Mouse (Mus musculus) macrophage (primary cell): ENCODE results near the gene Frmd3. TPM values are rescaled to one million over a fixed set of nuclear protein-coding genes. Genes with fewer than 3 reads are reported as not detected.

Experiments
- H3K27ac ChIP-seq: fragments of 350-480 bp; formaldehyde crosslinking; 2 replicates; pipeline ENCODE4 v1.9.0; 2021
- H3K36me3 ChIP-seq: fragments of 350-480 bp; formaldehyde crosslinking; 2 replicates; pipeline ENCODE4 v1.9.0; 2021; ENCODE audit errors: inconsistent target
- H3K4me3 ChIP-seq: fragments of 350-480 bp; formaldehyde crosslinking; 2 replicates; pipeline ENCODE4 v1.9.0; 2021; ENCODE audit errors: inconsistent target
- H3K79me2 ChIP-seq: fragments of 350-480 bp; formaldehyde crosslinking; 2 replicates; pipeline ENCODE4 v1.9.0; 2021; ENCODE audit errors: inconsistent target
- WGBS: methylation state at CpG from one replicate; pipeline ENCODE4 v1.1.7; 2026; ENCODE audit warnings: inconsistent platforms; ENCODE audit not compliant: missing documents; 5-methylcytosine and 5-hydroxymethylcytosine counted together
- polyA plus RNA-seq: library from polyadenylated mRNA; stranded (reverse); fragments of 250-400 nt; gene quantifications from 3 replicates; pipeline ENCODE4 v1.2.4, GENCODE M21; 2018; ENCODE audit warnings: inconsistent platforms

The Frmd3 gene
- polyA plus RNA-seq, 1 experiment from 2014 or later: not detected

DNA sequence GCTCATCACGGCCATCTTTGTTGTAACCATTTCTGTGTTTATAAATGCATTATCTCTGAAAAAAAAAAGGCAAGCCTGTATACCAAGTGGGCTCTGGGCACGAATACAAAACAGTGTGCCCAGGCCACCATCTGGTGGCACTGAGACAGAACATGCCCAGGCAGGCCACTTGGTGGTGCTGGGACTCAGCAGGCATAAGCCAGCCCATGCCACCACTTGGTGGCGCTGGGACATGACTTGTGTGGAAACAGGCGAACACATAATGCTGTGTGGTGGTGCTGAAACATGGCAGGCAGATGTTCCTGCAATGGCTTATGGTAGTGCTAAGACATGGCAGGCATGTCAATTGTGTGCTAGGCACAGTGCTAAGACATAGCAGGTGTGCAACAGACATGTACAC lies 217.8 kb downstream of the Frmd3 start:
- no peaks in the 10 kb centered on the region for H3K36me3 ChIP-seq
- WGBS: 75% methylated on average over 4 of the region's 4 CpGs
- H3K79me2 ChIP-seq: no peaks in the 10 kb centered on the region
- H3K4me3 ChIP-seq: no peak overlapping the region
- H3K27ac ChIP-seq: no peak overlapping the region

- WGBS: 82% methylated on average over 5 of the region's 5 CpGs
- Histone ChIP-seq H3K27ac (no peak overlapping the region), H3K4me3 (no peak overlapping the region), H3K36me3 (no peaks in the 10 kb centered on the region), H3K79me2 (no peaks in the 10 kb centered on the region)
These were observed 218.2 kb downstream of the Frmd3 start for GRCm38 (mm10) chr4:74231405-74231804.

DNA sequence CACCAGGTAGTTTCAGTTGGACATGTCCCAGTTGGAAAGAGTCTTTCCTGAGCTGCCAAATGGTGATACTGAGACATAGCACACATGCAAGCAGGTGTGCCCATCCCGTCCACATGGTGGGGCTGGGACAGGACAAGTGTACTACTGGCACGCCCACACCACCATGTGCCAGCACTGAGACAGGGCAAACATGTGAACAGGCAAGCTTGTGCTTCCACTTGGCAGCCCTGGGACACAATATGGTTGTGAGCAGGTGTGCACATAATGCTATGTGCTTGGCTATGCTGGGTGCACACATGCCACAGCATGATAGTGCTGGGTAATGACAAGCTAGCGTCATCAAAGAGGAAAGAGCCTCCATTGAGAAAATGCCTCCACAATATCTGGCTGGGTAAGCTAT lies 220.3 kb downstream of the Frmd3 start:
- H3K4me3 ChIP-seq: no peak overlapping the region
- H3K36me3 ChIP-seq: no peaks in the 10 kb centered on the region
- H3K79me2 ChIP-seq: no peaks in the 10 kb centered on the region
- no peak overlapping the region for H3K27ac ChIP-seq
- 97% methylated on average over 3 of the region's 3 CpGs for WGBS

DNA sequence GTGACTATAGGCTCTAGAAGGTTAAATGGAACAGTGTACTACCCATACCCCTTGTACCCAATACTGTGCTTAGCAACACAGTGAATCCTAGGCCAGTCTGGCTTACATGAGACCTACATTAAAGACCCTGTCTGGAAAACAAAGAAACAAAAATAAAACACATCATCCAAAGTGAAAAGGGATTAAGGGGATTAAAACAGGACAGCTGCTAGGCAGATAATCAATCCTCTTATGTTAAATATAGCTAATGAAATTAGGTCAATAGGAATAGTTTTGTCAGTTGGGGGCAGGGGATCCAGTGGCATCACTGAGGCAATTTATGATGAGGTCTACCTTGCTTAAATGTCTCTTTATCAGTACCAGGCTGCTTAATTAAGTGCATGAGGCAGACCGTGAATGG lies 228.9 kb downstream of the Frmd3 start, which contains the start of gene Kdm4c:
Gene Kdm4c, plus strand, starts transcription at position 322 of the 400 bp plus-strand sequence.
- Histone ChIP-seq H3K79me2 (no peaks in the 10 kb centered on the region), H3K4me3 (no peak within 1 kb of the TSS), H3K27ac (no peak within 1 kb of the TSS), H3K36me3 (no peaks in the 10 kb centered on the region)
- WGBS: 100% methylated on average over 1 of the region's 1 CpGs

Other genes with a start within 250 kb of the Frmd3 start
- gene Rasef, start 222.4 kb upstream of the Frmd3 start, polyA plus RNA-seq: not detected in 3 replicates
- gene Gm11758, start 137.2 kb upstream of the Frmd3 start, polyA plus RNA-seq: not detected in 3 replicates
- gene Gm11757, start 122.3 kb upstream of the Frmd3 start, polyA plus RNA-seq: not detected in 3 replicates
- not detected in 3 replicates for gene Gm13871, start 107.5 kb upstream of the Frmd3 start, polyA plus RNA-seq
- gene Gm11756, start 92.7 kb upstream of the Frmd3 start, polyA plus RNA-seq: not detected in 3 replicates
- not detected in 3 replicates for gene 2310002L09Rik, start 62.6 kb upstream of the Frmd3 start, polyA plus RNA-seq
- 12.9 to 18.8 TPM (median 16.1 TPM) in 3 replicates for gene Kdm4c, start 229.1 kb downstream of the Frmd3 start, polyA plus RNA-seq